Mouse (Mus musculus): ENCODE results near the gene Nrg4. TPM values are rescaled to one million over a fixed set of nuclear protein-coding genes. Genes with fewer than 3 reads are reported as not detected.
"Not testable (repeated sequence)": the region's sequence is repeated elsewhere in the genome, so short reads cannot be mapped to it uniquely, and the experiment has no call there.

Nrg4 gene
- polyA plus RNA-seq, 1 experiment from 2014 or later = 0.86 TPM

DNA sequence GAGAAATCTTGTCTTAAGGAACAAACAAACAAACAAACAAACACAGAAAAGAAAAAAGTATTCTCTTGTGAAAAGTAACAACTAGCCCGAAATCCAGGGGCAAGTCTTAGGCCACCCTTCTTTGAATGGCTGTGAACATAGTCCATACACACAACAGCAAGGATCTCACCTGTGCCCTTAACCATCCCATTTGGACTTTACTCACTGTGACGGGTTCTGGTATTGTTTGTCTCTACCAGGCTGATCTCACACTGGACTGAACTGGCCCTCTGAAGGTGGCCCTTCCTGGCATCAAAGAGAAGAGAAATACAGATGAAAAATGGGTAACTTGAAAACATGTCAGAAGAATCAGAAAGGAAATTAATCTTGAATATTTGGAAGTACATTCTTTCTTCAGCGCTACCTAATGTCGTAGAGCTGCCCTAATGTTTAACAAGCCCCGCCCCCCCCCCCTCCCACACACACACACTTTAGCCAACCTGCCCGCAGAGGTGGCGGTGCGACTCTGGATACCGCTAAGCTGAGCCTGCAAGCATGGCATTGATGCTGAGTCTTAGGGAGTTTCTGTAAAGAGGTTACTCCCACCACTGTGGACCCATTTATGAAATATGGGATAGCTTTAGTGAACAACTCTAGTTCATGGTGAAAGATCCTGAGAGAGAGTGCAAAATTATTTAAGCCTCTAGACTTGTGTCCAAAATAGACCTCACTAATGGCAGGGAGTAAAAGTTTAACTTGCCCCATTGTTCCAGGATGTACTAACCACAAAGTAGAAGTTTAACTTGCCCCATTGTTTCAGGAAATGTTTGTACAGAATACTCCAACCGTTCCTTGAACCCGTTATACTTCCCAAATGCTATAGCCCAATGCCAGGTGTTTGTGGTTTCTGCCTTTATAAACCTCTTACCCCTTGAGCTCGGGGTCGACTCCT, 90.1 kb downstream of the Nrg4 start:
- Histone ChIP-seq H3K4me3 (ENCODE audit: low read depth, low read length) (no peak overlapping the region), H3K9me3 (ENCODE audit: control insufficient read depth, low read length) (no peaks in the 10 kb centered on the region; the same call in 1 of the 2 replicates), H3K27ac (ENCODE audit: low read depth, low read length) (no peak overlapping the region), H3K4me1 (ENCODE audit: control insufficient read depth, insufficient read depth, low read length) (no peaks in the 10 kb centered on the region), H3K27me3 (ENCODE audit: control insufficient read depth, insufficient read depth, low read length) (no peaks in the 10 kb centered on the region), H3K4me2 (no peak overlapping the region), H3K36me3 (ENCODE audit: control insufficient read depth, insufficient read depth, low read length) (no peaks in the 10 kb centered on the region), H3K9ac (ENCODE audit: low read length) (no peak overlapping the region)
- WGBS = 76% methylated on average over 13 of the region's 13 CpGs
- DNase-seq (ENCODE audit: low spot score, missing footprints) = no peak
- no peak for ATAC-seq (ENCODE audit: low FRiP score)

DNA sequence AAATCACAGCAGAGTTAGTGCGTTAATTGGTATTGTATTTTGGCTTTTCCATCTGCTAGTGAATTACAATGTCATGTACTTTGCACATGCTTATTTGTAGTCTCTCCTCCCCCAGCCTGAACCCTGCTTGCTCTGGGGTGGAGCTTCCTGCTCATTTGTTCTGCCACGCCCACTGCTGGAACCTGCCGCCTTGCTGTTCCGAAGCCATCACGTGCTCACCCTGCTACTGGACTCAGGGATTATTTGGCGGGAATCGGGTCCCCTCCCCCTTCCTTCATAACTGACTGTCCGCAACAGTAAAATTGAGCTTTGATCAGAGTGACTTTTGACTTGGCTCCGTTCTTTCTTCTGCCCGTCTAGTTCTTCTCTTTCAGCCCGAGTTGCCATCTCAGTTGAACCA, 93.6 kb downstream of the Nrg4 start:
- DNase-seq (ENCODE audit: low spot score, missing footprints); H3K9ac ChIP-seq (ENCODE audit: low read length); H3K36me3 ChIP-seq (ENCODE audit: control insufficient read depth, insufficient read depth, low read length); H3K4me1 ChIP-seq (ENCODE audit: control insufficient read depth, insufficient read depth, low read length); H3K4me2 ChIP-seq; ATAC-seq (ENCODE audit: low FRiP score); H3K9me3 ChIP-seq (ENCODE audit: control insufficient read depth, low read length); H3K4me3 ChIP-seq (ENCODE audit: low read depth, low read length); H3K27ac ChIP-seq (ENCODE audit: low read depth, low read length); H3K27me3 ChIP-seq (ENCODE audit: control insufficient read depth, insufficient read depth, low read length): not testable (repeated sequence)
- WGBS = 73% methylated on average over 11 of the region's 11 CpGs

DNA sequence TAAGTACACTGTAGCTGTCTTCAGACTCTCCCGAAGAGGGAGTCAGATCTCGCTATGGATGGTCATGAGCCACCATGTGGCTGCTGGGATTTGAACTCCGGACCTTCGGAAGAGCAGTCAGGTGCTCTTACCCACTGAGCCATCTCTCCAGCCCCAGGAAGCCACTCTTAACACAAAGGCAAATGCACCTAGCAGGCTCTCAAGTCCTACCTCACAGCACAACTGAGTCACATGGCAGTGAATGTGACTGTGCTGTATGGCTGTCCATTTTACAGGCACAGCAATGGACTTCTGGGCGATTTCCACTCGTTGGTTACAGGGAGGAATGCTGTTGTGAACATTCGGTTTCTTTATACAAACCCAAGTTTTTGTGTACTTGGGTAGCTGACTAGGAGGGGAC, 94.1 kb downstream of the Nrg4 start:
- WGBS = 92% methylated on average over 7 of the region's 7 CpGs
- Histone ChIP-seq H3K27me3 (ENCODE audit: control insufficient read depth, insufficient read depth, low read length) (no peaks in the 10 kb centered on the region), H3K4me1 (ENCODE audit: control insufficient read depth, insufficient read depth, low read length) (no peaks in the 10 kb centered on the region), H3K4me3 (ENCODE audit: low read depth, low read length) (no peak overlapping the region), H3K27ac (ENCODE audit: low read depth, low read length) (no peak overlapping the region), H3K36me3 (ENCODE audit: control insufficient read depth, insufficient read depth, low read length) (no peaks in the 10 kb centered on the region), H3K9ac (ENCODE audit: low read length) (no peak overlapping the region), H3K9me3 (ENCODE audit: control insufficient read depth, low read length) (no peaks in the 10 kb centered on the region; the same call in 1 of the 2 replicates), H3K4me2 (no peak overlapping the region)
- no peak for DNase-seq (ENCODE audit: low spot score, missing footprints)
- ATAC-seq (ENCODE audit: low FRiP score) = no peak

DNA sequence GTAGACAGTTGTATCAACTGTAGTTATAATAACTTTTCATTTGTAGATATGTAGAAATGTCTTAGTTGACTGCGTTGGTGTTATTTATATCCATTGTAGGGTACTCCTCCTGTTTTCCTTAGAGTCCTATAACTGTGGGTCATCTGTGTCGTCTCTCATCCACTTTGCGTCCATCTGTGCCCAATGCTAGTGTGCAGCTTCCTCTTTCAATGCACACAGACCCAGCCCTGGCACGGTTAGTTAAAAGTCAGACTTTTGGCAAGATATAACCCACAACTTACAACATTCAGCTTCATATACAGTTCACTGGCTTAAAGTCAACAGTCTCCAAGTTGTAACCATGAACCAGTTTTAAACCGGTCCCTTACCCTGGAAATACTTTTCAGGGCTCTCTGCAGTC, 94.5 kb downstream of the Nrg4 start:
- Histone ChIP-seq H3K4me2 (no peak overlapping the region), H3K36me3 (ENCODE audit: control insufficient read depth, insufficient read depth, low read length) (no peaks in the 10 kb centered on the region), H3K9me3 (ENCODE audit: control insufficient read depth, low read length) (no peaks in the 10 kb centered on the region; the same call in 1 of the 2 replicates), H3K4me3 (ENCODE audit: low read depth, low read length) (no peak overlapping the region), H3K9ac (ENCODE audit: low read length) (no peak overlapping the region), H3K27me3 (ENCODE audit: control insufficient read depth, insufficient read depth, low read length) (no peaks in the 10 kb centered on the region), H3K27ac (ENCODE audit: low read depth, low read length) (no peak overlapping the region), H3K4me1 (ENCODE audit: control insufficient read depth, insufficient read depth, low read length) (no peaks in the 10 kb centered on the region)
- 91% methylated on average over 5 of the region's 5 CpGs for WGBS
- ATAC-seq (ENCODE audit: low FRiP score) (no peak), DNase-seq (ENCODE audit: low spot score, missing footprints) (no peak)

DNA sequence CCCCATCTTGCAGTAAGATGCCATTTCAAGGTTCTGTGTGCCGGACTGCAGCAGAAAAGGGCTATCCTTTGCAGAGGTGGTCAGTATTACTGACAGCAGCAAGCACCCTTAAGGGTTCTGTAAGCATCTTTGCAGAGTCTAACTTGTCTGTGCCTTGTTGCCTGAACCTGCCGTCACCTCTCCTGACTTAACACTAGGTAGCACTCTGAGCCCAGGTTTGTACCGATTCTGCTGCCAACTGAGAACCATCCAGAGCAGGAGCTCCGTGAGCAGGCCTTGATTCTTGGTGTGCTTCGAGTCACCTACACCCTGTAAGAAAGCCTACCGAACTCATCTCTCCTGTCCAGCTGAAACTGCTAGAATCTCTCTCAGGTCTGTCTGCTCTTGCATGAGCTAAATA, 95.1 kb downstream of the Nrg4 start:
- Histone ChIP-seq H3K4me1 (ENCODE audit: control insufficient read depth, insufficient read depth, low read length) (no peaks in the 10 kb centered on the region), H3K27ac (ENCODE audit: low read depth, low read length) (no peak overlapping the region), H3K36me3 (ENCODE audit: control insufficient read depth, insufficient read depth, low read length) (no peaks in the 10 kb centered on the region), H3K27me3 (ENCODE audit: control insufficient read depth, insufficient read depth, low read length) (no peaks in the 10 kb centered on the region), H3K9ac (ENCODE audit: low read length) (no peak overlapping the region), H3K4me3 (ENCODE audit: low read depth, low read length) (no peak overlapping the region), H3K9me3 (ENCODE audit: control insufficient read depth, low read length) (no peaks in the 10 kb centered on the region; the same call in 1 of the 2 replicates), H3K4me2 (no peak overlapping the region)
- ATAC-seq (ENCODE audit: low FRiP score) (no peak), DNase-seq (ENCODE audit: low spot score, missing footprints) (no peak)
- WGBS = 68% methylated on average over 6 of the region's 6 CpGs

DNA sequence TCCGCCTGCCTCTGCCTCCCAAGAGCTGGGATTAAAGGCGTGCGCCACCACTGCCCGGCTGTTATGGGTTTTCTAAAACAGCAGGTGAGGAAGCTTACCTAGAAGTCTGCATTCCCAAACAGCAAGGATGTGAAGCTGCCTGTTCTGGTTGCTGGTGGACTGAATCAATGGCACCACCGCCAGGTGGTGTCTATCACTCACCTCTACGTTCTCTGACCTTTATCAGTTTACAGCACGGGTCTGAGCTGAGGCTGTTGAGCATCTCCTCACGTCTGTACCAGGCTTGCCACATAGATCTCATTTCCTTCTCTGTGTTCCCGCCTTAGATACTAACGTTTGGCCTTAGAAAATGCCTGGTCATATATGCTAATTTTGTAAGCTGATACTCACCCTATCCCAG, 97.6 kb downstream of the Nrg4 start:
- Histone ChIP-seq H3K36me3 (ENCODE audit: control insufficient read depth, insufficient read depth, low read length) (no peaks in the 10 kb centered on the region; the same call in 1 of the 2 replicates), H3K9me3 (ENCODE audit: control insufficient read depth, low read length) (no peaks in the 10 kb centered on the region), H3K4me1 (ENCODE audit: control insufficient read depth, insufficient read depth, low read length) (no peaks in the 10 kb centered on the region), H3K27ac (ENCODE audit: low read depth, low read length) (no peak overlapping the region), H3K27me3 (ENCODE audit: control insufficient read depth, insufficient read depth, low read length) (no peaks in the 10 kb centered on the region), H3K4me2 (no peak overlapping the region), H3K9ac (ENCODE audit: low read length) (no peak overlapping the region), H3K4me3 (ENCODE audit: low read depth, low read length) (no peak overlapping the region)
- WGBS = 74% methylated on average over 10 of the region's 10 CpGs
- ATAC-seq (ENCODE audit: low FRiP score) (no peak), DNase-seq (ENCODE audit: low spot score, missing footprints) (no peak)

DNA sequence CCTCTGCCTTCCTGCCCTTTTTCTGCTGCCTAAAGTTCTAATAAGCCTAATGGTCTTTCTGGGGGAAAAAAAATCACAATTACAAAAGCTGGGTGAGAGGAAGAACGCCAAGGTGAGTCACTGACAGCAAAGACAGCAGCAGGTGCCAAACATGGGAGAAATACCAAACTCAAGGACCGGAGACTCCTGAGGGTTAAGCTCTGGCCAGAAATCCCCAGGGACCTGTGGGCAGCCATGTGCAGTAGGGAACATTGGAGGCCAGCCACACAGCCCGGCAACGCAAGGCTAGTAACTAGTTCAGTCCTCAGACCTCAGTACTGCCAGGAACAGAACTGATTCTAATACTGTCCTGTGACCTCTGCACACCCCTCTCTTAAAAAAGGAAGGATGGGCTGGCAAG, 98.5 kb downstream of the Nrg4 start:
- H3K4me3 ChIP-seq (ENCODE audit: low read depth, low read length) = no peak overlapping the region
- no peaks in the 10 kb centered on the region for H3K9me3 ChIP-seq (ENCODE audit: control insufficient read depth, low read length)
- H3K9ac ChIP-seq (ENCODE audit: low read length) = no peak overlapping the region
- H3K27me3 ChIP-seq (ENCODE audit: control insufficient read depth, insufficient read depth, low read length) = no peaks in the 10 kb centered on the region
- H3K36me3 ChIP-seq (ENCODE audit: control insufficient read depth, insufficient read depth, low read length) = peaks cover 5% of the 10 kb centered on the region; the same call in 1 of the 2 replicates
- no peak overlapping the region for H3K27ac ChIP-seq (ENCODE audit: low read depth, low read length)
- H3K4me2 ChIP-seq = no peak overlapping the region
- WGBS = 95% methylated on average over 4 of the region's 4 CpGs
- DNase-seq (ENCODE audit: low spot score, missing footprints) (no peak), ATAC-seq (ENCODE audit: low FRiP score) (no peak)
- H3K4me1 ChIP-seq (ENCODE audit: control insufficient read depth, insufficient read depth, low read length) = no peaks in the 10 kb centered on the region

DNA sequence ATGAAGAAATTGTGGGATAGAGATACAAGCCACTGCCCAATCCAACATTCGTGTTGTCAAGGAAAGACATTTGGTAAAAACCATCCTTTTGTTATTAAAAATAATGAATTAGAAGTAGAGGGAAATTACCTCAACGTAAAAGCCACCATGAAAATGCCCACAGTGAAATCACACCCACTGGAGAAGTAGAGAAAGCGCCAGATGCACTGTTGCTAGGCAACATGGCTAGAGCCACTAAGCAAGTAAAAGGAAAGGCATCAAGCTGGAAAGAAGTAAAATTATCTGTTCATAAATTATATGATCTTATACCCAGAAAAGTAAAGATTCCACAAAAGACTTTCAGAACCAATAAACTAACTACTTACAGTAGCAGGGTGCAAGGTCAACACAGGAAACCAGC, 100.4 kb downstream of the Nrg4 start:
- Histone ChIP-seq H3K9ac (ENCODE audit: low read length) (no peak overlapping the region), H3K27ac (ENCODE audit: low read depth, low read length) (no peak overlapping the region), H3K4me2 (no peak overlapping the region), H3K27me3 (ENCODE audit: control insufficient read depth, insufficient read depth, low read length) (no peaks in the 10 kb centered on the region), H3K36me3 (ENCODE audit: control insufficient read depth, insufficient read depth, low read length) (peaks cover 11% of the 10 kb centered on the region; the same call in 1 of the 2 replicates), H3K4me3 (ENCODE audit: low read depth, low read length) (no peak overlapping the region), H3K9me3 (ENCODE audit: control insufficient read depth, low read length) (no peaks in the 10 kb centered on the region), H3K4me1 (ENCODE audit: control insufficient read depth, insufficient read depth, low read length) (no peaks in the 10 kb centered on the region)
- WGBS = 81% methylated on average over 3 of the region's 3 CpGs
- ATAC-seq (ENCODE audit: low FRiP score) = no peak
- no peak for DNase-seq (ENCODE audit: low spot score, missing footprints)

DNA sequence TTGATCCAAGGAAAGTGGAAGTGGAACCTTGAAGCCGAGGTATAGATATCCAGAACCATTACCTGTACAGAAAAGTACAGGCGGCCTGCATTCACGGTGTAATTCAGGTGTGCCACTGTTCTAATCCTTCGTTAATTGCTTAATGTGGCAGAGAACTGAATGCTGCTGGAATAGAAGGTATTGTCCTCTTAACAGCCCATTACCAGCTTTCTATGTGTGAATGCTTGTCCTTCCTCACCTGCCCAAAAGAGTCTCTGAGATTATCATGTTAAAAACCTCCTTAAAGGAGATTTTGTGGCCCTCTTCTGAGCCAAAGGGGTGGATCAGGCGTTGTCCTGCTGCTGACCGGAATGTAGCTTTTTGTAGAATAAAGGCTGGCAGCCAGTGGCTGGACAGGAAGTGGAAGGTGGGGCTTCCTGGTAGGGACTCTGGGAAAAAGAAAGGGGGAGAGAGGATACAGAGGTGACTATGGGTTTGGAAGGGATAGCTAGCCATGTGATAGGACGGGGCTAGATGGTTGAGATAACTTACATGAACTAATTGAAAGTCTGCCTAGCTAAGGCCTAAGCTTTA, 101.4 kb downstream of the Nrg4 start:
- Histone ChIP-seq H3K36me3 (ENCODE audit: control insufficient read depth, insufficient read depth, low read length) (peaks cover 11% of the 10 kb centered on the region; the same call in 1 of the 2 replicates), H3K27me3 (ENCODE audit: control insufficient read depth, insufficient read depth, low read length) (no peaks in the 10 kb centered on the region), H3K4me2 (no peak overlapping the region), H3K4me1 (ENCODE audit: control insufficient read depth, insufficient read depth, low read length) (no peaks in the 10 kb centered on the region), H3K4me3 (ENCODE audit: low read depth, low read length) (no peak overlapping the region), H3K27ac (ENCODE audit: low read depth, low read length) (no peak overlapping the region), H3K9me3 (ENCODE audit: control insufficient read depth, low read length) (no peaks in the 10 kb centered on the region), H3K9ac (ENCODE audit: low read length) (no peak overlapping the region)
- WGBS = 93% methylated on average over 7 of the region's 7 CpGs
- ATAC-seq (ENCODE audit: low FRiP score) = no peak
- DNase-seq (ENCODE audit: low spot score, missing footprints) = no peak

All from midbrain, embryonic 11.5 days (tissue).